Comparison of ENCODE assay signal across 21 mouse cellular contexts in the genomic region with DNA sequence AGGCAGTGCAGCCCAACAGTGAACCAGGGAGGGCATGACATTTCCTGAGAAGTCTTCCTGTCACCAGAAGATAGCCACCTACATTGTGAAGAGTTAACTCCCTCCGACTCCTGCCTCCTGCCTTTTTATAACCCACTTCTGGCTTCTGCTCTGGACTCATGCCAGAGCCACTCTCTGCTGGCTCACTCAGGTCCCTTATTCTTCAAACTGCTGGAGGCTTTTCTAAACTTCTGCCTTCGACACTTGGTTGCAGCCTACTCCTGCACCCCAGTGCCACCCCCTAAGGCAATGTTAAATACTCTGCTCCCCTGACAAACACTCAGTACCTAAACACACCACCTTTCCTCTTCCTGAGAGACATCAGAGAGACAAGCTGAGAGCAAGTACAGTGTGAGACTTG. TPM values are rescaled to one million over a fixed set of nuclear protein-coding genes. Genes with fewer than 3 reads are reported as not detected.
DNase-seq lines count a peak whose midpoint lies in the region; ATAC-seq and TF ChIP-seq lines count a peak whose summit lies in the region.
"Had no signal": no experiment of that assay in that cellular context is flagged by ENCODE, and none has a peak within 500 bp of the region (broad histone marks: within the 10 kb centered on the region; RNA-seq: fewer than 3 reads in every experiment).

No protein-coding gene starts in this region.

- 4% methylated on average over 2 of the region's 2 CpGs for WGBS in heart, embryonic 14.5 days
- 22% methylated on average over 2 of the region's 2 CpGs for WGBS in heart, embryonic 10.5 days
- WGBS in lung, embryonic 14.5 days: 9% methylated on average over 2 of the region's 2 CpGs
- 11% methylated on average over 2 of the region's 2 CpGs for WGBS in lung, adult 2 months
- 40% methylated on average over 2 of the region's 2 CpGs for WGBS in midbrain, postnatal 0 days

- 0 out of 2 replicates have a peak overlapping the region, but pooled peaks have one; percentile 27 for H3K9ac ChIP-seq in heart, embryonic 14.5 days (ENCODE audit: low read length)
- H3K9ac ChIP-seq in lung, embryonic 14.5 days: no peak overlapping the region
- no peak overlapping the region for H3K9ac ChIP-seq in midbrain, postnatal 0 days (replicated peaks; ENCODE audit: low read length, poor library complexity, severe bottlenecking)
- H3K9ac ChIP-seq: forebrain, embryonic 13.5 days; heart, embryonic 15.5 days; liver, embryonic 15.5 days had no signal

- DNase-seq in heart, embryonic 10.5 days (ENCODE audit: low spot score): no peak
- DNase-seq in lung, embryonic 14.5 days: peak; percentile 70
- no peak for DNase-seq in lung, adult 2 months
- peak; percentile 49 for DNase-seq in brain, embryonic 14.5 days (ENCODE audit: low read depth)
- DNase-seq in lung, postnatal 36 days: peak; percentile 14
- no peak for DNase-seq in midbrain, postnatal 0 days (ENCODE audit: low spot score)
- DNase-seq: adrenal gland, postnatal 36 days; cerebellum, adult 11-12 months; cerebellum, postnatal 36 days; kidney, adult 11 months; layer of hippocampus, adult 9-11 months; liver; right cerebral cortex, postnatal 4 days; thymus, postnatal 14 days had no signal

- no peak overlapping the region for H3K4me2 ChIP-seq in heart, embryonic 14.5 days (ENCODE audit: low read length)
- H3K4me2 ChIP-seq in lung, embryonic 14.5 days: peak overlapping the region; percentile 13; the same call in 1 of the 2 replicates
- H3K4me2 ChIP-seq in midbrain, postnatal 0 days (ENCODE audit: low read depth, low read length, poor library complexity, severe bottlenecking): no peak overlapping the region
- H3K4me2 ChIP-seq: forebrain, embryonic 13.5 days; heart, embryonic 15.5 days; liver, embryonic 15.5 days; midbrain, embryonic 11.5 days had no signal

- H3K36me3 ChIP-seq in heart, embryonic 14.5 days (ENCODE audit: control insufficient read depth, insufficient read depth, low read length): no peaks in the 10 kb centered on the region
- no peaks in the 10 kb centered on the region for H3K36me3 ChIP-seq in heart, embryonic 10.5 days
- no peaks in the 10 kb centered on the region for H3K36me3 ChIP-seq in lung, embryonic 14.5 days (ENCODE audit: insufficient read depth)
- no peaks in the 10 kb centered on the region for H3K36me3 ChIP-seq in midbrain, postnatal 0 days (ENCODE audit: insufficient read depth, low read length)
- H3K36me3 ChIP-seq: heart, embryonic 15.5 days; hindbrain, embryonic 10.5 days; liver, embryonic 15.5 days had no signal

- TF ChIP-seq POLR2A in lung, adult 2 months (IDR thresholded peaks at IDR 0.05; ENCODE audit: borderline replicate concordance, extremely low read depth, low read depth, low read length): no peak
- no peak for TF ChIP-seq POLR2A in brain, embryonic 14.5 days (IDR thresholded peaks at IDR 0.05; ENCODE audit: borderline replicate concordance, extremely low read depth, insufficient read depth, insufficient read length, poor library complexity, severe bottlenecking)

- no peak overlapping the region for H3K27ac ChIP-seq in heart, embryonic 14.5 days (replicated peaks in 1 of 2; ENCODE audit: control insufficient read depth in 1 of 2, insufficient read depth in 1 of 2, low read depth in 2 of 2, low read length in 2 of 2)
- no peak overlapping the region for H3K27ac ChIP-seq in heart, embryonic 10.5 days
- H3K27ac ChIP-seq in lung, embryonic 14.5 days (ENCODE audit: low read depth): no peak overlapping the region; the same call in 1 of the 2 replicates
- H3K27ac ChIP-seq in midbrain, postnatal 0 days (ENCODE audit: low read depth, low read length): no peak overlapping the region
- H3K27ac ChIP-seq: forebrain, embryonic 13.5 days; heart, embryonic 15.5 days; hindbrain, embryonic 10.5 days; liver, embryonic 15.5 days had no signal

- no peak overlapping the region for H3K4me3 ChIP-seq in heart, embryonic 14.5 days (ENCODE audit: control insufficient read depth in 1 of 2, insufficient read depth in 1 of 2, low read depth in 1 of 2, low read length in 2 of 2)
- H3K4me3 ChIP-seq in heart, embryonic 10.5 days: no peak overlapping the region
- no peak overlapping the region for H3K4me3 ChIP-seq in lung, embryonic 14.5 days (ENCODE audit: low read depth, low read length)
- no peak overlapping the region for H3K4me3 ChIP-seq in lung, adult 2 months (replicated peaks; ENCODE audit: extremely low read depth, low read depth, low read length)
- H3K4me3 ChIP-seq in midbrain, postnatal 0 days (ENCODE audit: low read depth, low read length): no peak overlapping the region
- H3K4me3 ChIP-seq: forebrain, embryonic 13.5 days; heart, embryonic 15.5 days; hindbrain, embryonic 10.5 days; liver, embryonic 15.5 days had no signal

- no peak for TF ChIP-seq CTCF in lung, embryonic 14.5 days (IDR thresholded peaks at IDR 0.05; ENCODE audit: low read depth)
- TF ChIP-seq CTCF in lung, adult 2 months (IDR thresholded peaks at IDR 0.05; ENCODE audit: insufficient read depth, low read length): no peak
- TF ChIP-seq CTCF in brain, embryonic 14.5 days (IDR thresholded peaks at IDR 0.05; ENCODE audit: borderline replicate concordance, extremely low read depth, insufficient read depth, insufficient read length): no peak
- TF ChIP-seq CTCF in midbrain, postnatal 0 days (IDR thresholded peaks at IDR 0.05): no peak

- no peak for ATAC-seq in heart, embryonic 14.5 days (ENCODE audit: insufficient number of reproducible peaks, insufficient read depth, low FRiP score, low read depth)
- peak; percentile 43 for ATAC-seq in lung, embryonic 14.5 days (ENCODE audit: insufficient read depth)
- ATAC-seq in midbrain, postnatal 0 days (ENCODE audit: low FRiP score): no peak
- ATAC-seq: forebrain, embryonic 13.5 days had no signal

- no peaks in the 10 kb centered on the region for H3K9me3 ChIP-seq in heart, embryonic 14.5 days (ENCODE audit: control insufficient read depth, low read length)
- no peaks in the 10 kb centered on the region for H3K9me3 ChIP-seq in heart, embryonic 10.5 days
- no peaks in the 10 kb centered on the region for H3K9me3 ChIP-seq in lung, embryonic 14.5 days (ENCODE audit: low read depth, low read length)
- no peaks in the 10 kb centered on the region for H3K9me3 ChIP-seq in midbrain, postnatal 0 days (ENCODE audit: low read length)
- H3K9me3 ChIP-seq: forebrain, embryonic 13.5 days; heart, embryonic 15.5 days; hindbrain, embryonic 10.5 days; liver, embryonic 15.5 days had no signal

- peaks cover 33% of the 10 kb centered on the region for H3K27me3 ChIP-seq in heart, embryonic 14.5 days (ENCODE audit: control insufficient read depth, insufficient read depth, low read length)
- H3K27me3 ChIP-seq in heart, embryonic 10.5 days (ENCODE audit: insufficient read depth, poor library complexity, severe bottlenecking): peaks cover 89% of the 10 kb centered on the region
- H3K27me3 ChIP-seq in lung, embryonic 14.5 days (ENCODE audit: insufficient read depth, low read length): no peaks in the 10 kb centered on the region
- no peaks in the 10 kb centered on the region for H3K27me3 ChIP-seq in midbrain, postnatal 0 days (ENCODE audit: insufficient read depth, low read length)
- H3K27me3 ChIP-seq: forebrain, embryonic 13.5 days; liver, embryonic 15.5 days had no signal

- H3K4me1 ChIP-seq in heart, embryonic 14.5 days (ENCODE audit: control insufficient read depth in 2 of 2, insufficient read depth in 2 of 2, low read length in 2 of 2): peaks cover 3 to 8% of the 10 kb centered on the region in 2 experiments
- peaks cover 8% of the 10 kb centered on the region; the same call in 1 of the 2 replicates for H3K4me1 ChIP-seq in heart, embryonic 10.5 days
- H3K4me1 ChIP-seq in lung, embryonic 14.5 days (ENCODE audit: insufficient read depth): peaks cover 8% of the 10 kb centered on the region; the same call in 1 of the 2 replicates
- H3K4me1 ChIP-seq in lung, adult 2 months (ENCODE audit: control insufficient read depth, insufficient read depth, low read length): no peaks in the 10 kb centered on the region; the same call in 1 of the 2 replicates
- H3K4me1 ChIP-seq in midbrain, postnatal 0 days (ENCODE audit: insufficient read depth, low read length): no peaks in the 10 kb centered on the region

RNA-seq across cellular contexts. Expression of gene Sox5, which starts 12.7 kb away (rescaled TPM):
- 9.7 and 10.6 TPM in 2 replicates for polyA plus RNA-seq in heart, embryonic 14.5 days (2014; fragmentation: Nextera tagmentation; extraction: Ambion mirVana)
- 13.6 and 17.1 TPM in 2 replicates for polyA plus RNA-seq in heart, embryonic 10.5 days (2016; fragmentation: Nextera tagmentation; extraction: Ambion mirVana)
- polyA plus RNA-seq in lung, embryonic 14.5 days (2014; fragmentation: Nextera tagmentation; extraction: Ambion mirVana): 21.3 and 22.3 TPM in 2 replicates
- 5.0 and 8.6 TPM in 2 replicates for polyA plus RNA-seq in lung, adult 2 months (2012; rRNA removed)
- 30.3 and 40.8 TPM in 2 replicates for polyA plus RNA-seq in brain, embryonic 14.5 days (2012; rRNA removed)
- total RNA-seq in midbrain, postnatal 0 days (2014; rRNA removed): 11.3 and 17.7 TPM in 2 replicates
- 25.0 and 25.3 TPM in 2 replicates for polyA plus RNA-seq in midbrain, postnatal 0 days (2015; fragmentation: Nextera tagmentation; extraction: Ambion mirVana)
- total RNA-seq: granulocyte monocyte progenitor cell, adult 5-6 weeks had no signal

Comparison
In these comparisons a context has a peak if more than half of its experiments do, and no peak if none do; other contexts are left out.
1. DNase-seq: peak in lung, embryonic 14.5 days (single experiment), brain, embryonic 14.5 days (single experiment) and lung, postnatal 36 days (single experiment); none in heart, embryonic 10.5 days (single experiment), lung, adult 2 months (single experiment) and midbrain, postnatal 0 days (single experiment).